Mouse (Mus musculus): ENCODE data around the gene Oas1d. TPM values are rescaled to one million over a fixed set of nuclear protein-coding genes. Genes with fewer than 3 reads are reported as not detected.
"Not testable (repeated sequence)": the region's sequence is repeated elsewhere in the genome, so short reads cannot be mapped to it uniquely, and the experiment has no call there.

Oas1d gene
- 0.18 and 0.25 TPM in 2 replicates for polyA plus RNA-seq (2015; fragmentation: Nextera tagmentation; extraction: Ambion mirVana)

DNA sequence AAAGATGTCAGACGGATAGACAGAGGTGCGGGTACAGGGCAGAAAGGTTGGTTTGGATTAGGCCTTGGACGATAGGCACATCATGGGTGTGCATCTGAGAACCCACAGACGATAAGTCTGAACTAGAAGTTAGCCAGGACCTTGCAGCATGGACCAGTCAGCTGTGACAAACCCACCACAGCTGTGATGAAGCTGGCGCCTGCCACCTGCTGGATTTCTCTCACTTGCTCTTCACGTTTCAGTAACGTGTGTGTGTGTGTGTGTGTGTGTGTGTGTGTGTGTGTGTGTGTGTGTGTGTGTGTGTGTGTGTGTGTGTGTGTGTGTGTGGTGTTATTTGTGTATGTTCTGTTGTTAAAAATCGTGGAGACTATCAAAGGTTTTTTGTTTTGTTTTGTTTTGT lies at the start of gene Oas1d:
Oas1d (plus strand) TSS at position 333 of the 400 bp plus-strand sequence.
- H3K4me1 ChIP-seq (replicated peaks; ENCODE audit: control insufficient read depth, insufficient read depth, low read length); H3K27ac ChIP-seq (ENCODE audit: low read depth, low read length); H3K4me2 ChIP-seq (replicated peaks; ENCODE audit: low read depth); H3K9ac ChIP-seq (ENCODE audit: low read depth, low read length); H3K27me3 ChIP-seq (replicated peaks; ENCODE audit: control insufficient read depth, insufficient read depth, low read length); H3K4me3 ChIP-seq (ENCODE audit: low read depth, low read length); H3K9me3 ChIP-seq (ENCODE audit: control insufficient read depth); ATAC-seq; H3K36me3 ChIP-seq (ENCODE audit: control insufficient read depth, insufficient read depth): not testable (repeated sequence)
- WGBS, result 42% methylated on average over 8 of the region's 8 CpGs

DNA sequence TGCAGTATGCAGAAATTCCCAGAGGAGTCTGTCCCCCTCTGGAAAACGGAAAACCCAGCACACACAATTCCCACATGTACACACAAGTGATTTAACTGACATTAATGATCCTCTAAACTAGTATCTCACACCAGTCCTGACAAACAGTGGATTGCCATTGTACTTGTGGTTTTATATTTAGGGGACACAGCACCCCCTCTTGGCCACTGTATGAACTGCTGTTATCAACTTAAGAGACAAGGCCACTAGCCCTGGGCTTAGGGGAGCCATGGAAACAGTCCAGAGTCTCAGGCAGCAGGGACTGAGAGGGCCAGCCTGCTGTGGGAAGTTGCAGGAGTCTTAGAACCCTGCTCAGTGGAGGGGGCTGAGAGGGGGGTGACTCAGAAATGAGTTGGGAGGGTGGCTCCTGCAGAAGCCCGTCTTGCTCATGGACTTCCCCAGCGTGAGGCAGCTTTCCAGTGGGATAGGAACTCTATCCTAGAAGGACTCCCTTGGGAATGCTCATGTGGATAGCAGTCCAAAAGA lies 48.9 kb upstream of the Oas1d start:
- no peak for ATAC-seq

DNA sequence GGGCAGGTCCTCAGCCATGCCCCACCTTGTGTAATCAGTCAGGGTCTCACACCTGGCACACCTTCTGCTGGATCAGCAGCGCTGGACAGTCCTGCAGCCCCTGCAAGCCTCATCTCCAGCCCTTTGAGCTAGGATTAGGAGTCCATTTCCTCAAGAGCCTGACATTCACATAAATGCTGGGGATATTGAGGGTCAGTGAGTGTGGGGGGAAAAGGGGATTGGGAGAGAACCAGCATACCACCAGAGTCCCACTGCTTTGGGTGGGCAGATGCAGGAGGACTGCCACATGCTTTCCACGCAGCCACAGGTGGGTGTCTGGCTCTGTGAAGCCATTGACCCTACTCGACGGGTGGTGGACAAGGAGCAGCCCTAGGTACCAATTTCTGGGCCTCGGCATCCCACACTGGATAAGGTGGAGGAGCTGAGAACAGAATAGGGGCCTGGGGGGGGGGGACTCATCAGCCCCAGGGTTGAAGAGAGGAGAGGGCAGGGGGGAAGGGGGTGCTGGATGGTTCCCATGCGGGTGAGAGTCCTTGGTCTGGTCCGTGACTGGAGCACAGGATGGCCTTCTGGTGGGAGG lies 44.8 kb upstream of the Oas1d start:
- H3K27ac ChIP-seq (ENCODE audit: low read depth, low read length), result no peak overlapping the region
- H3K9ac ChIP-seq (ENCODE audit: low read depth, low read length), result no peak overlapping the region
- no peaks in the 10 kb centered on the region for H3K9me3 ChIP-seq (ENCODE audit: control insufficient read depth)
- no peaks in the 10 kb centered on the region for H3K4me1 ChIP-seq (replicated peaks; ENCODE audit: control insufficient read depth, insufficient read depth, low read length)
- WGBS, result 83% methylated on average over 7 of the region's 7 CpGs
- no peak overlapping the region for H3K4me3 ChIP-seq (ENCODE audit: low read depth, low read length)
- H3K27me3 ChIP-seq (replicated peaks; ENCODE audit: control insufficient read depth, insufficient read depth, low read length), result no peaks in the 10 kb centered on the region
- H3K4me2 ChIP-seq (replicated peaks; ENCODE audit: low read depth), result no peak overlapping the region
- no peaks in the 10 kb centered on the region for H3K36me3 ChIP-seq (ENCODE audit: control insufficient read depth, insufficient read depth)
- TF ChIP-seq CTCF (IDR thresholded peaks at IDR 0.05; ENCODE audit: low read depth), result no peak
- ATAC-seq, result no peak

More for the DNA sequence above, 48.9 kb upstream of the Oas1d start:
- Histone ChIP-seq H3K9me3 (ENCODE audit: control insufficient read depth) (no peaks in the 10 kb centered on the region), H3K36me3 (ENCODE audit: control insufficient read depth, insufficient read depth) (no peaks in the 10 kb centered on the region), H3K4me3 (ENCODE audit: low read depth, low read length) (no peak overlapping the region), H3K4me1 (replicated peaks; ENCODE audit: control insufficient read depth, insufficient read depth, low read length) (no peaks in the 10 kb centered on the region), H3K27me3 (replicated peaks; ENCODE audit: control insufficient read depth, insufficient read depth, low read length) (no peaks in the 10 kb centered on the region), H3K4me2 (replicated peaks; ENCODE audit: low read depth) (no peak overlapping the region), H3K9ac (ENCODE audit: low read depth, low read length) (no peak overlapping the region), H3K27ac (ENCODE audit: low read depth, low read length) (no peak overlapping the region)
- WGBS, result 69% methylated on average over 3 of the region's 3 CpGs
- TF ChIP-seq CTCF (IDR thresholded peaks at IDR 0.05; ENCODE audit: low read depth), result peak; percentile 72

DNA sequence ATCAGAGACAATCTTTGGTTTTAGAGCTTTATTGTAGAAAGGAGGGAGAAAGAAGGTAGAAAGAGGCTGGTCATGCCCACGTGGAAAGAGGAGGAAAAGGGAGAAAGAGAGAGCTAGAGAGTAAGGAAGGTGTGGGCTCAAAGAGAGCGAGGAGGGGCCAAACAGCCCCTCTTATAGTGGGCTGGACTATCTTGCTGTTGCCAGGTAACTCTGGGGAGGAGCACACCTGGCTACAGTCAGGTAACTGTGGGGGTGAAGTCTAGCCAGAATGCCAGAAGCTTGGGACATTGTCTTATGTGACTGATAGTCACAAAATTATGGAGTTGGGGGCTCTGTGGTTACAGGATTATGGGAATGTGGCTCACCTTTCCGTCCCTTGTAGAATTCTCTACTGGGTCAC lies 44.3 kb upstream of the Oas1d start:
- ATAC-seq, result no peak
- H3K4me1 ChIP-seq (replicated peaks; ENCODE audit: control insufficient read depth, insufficient read depth, low read length), result no peaks in the 10 kb centered on the region
- H3K4me2 ChIP-seq (replicated peaks; ENCODE audit: low read depth), result no peak overlapping the region
- no peaks in the 10 kb centered on the region for H3K27me3 ChIP-seq (replicated peaks; ENCODE audit: control insufficient read depth, insufficient read depth, low read length)
- TF ChIP-seq CTCF (IDR thresholded peaks at IDR 0.05; ENCODE audit: low read depth), result no peak
- no peak overlapping the region for H3K27ac ChIP-seq (ENCODE audit: low read depth, low read length)
- no peaks in the 10 kb centered on the region for H3K36me3 ChIP-seq (ENCODE audit: control insufficient read depth, insufficient read depth)
- no peak overlapping the region for H3K9ac ChIP-seq (ENCODE audit: low read depth, low read length)
- H3K9me3 ChIP-seq (ENCODE audit: control insufficient read depth), result no peaks in the 10 kb centered on the region
- WGBS, result 53% methylated on average over 3 of the region's 3 CpGs
- H3K4me3 ChIP-seq (ENCODE audit: low read depth, low read length), result no peak overlapping the region

DNA sequence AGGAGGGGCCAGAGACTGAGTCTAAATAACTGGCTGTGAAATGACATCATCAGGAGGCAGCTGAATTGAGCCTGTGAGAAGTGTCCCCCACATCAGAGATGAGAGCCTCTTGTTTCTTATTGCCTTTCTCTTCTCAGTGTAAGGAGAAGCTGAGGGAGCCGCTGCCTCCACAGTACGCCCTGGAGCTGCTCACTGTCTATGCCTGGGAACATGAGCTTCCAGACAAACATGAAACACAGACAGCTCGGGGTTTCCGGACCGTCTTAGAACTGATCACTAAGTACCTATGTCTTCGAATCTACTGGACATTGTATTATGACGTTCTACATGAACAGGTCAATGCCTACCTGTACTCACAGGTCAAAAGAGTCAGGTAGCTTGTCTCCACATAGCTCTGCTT lies 43.6 kb upstream of the Oas1d start:
- Histone ChIP-seq H3K9ac (ENCODE audit: low read depth, low read length) (no peak overlapping the region), H3K4me1 (replicated peaks; ENCODE audit: control insufficient read depth, insufficient read depth, low read length) (no peaks in the 10 kb centered on the region), H3K27me3 (replicated peaks; ENCODE audit: control insufficient read depth, insufficient read depth, low read length) (no peaks in the 10 kb centered on the region), H3K4me3 (ENCODE audit: low read depth, low read length) (no peak overlapping the region), H3K9me3 (ENCODE audit: control insufficient read depth) (no peaks in the 10 kb centered on the region), H3K4me2 (replicated peaks; ENCODE audit: low read depth) (no peak overlapping the region), H3K27ac (ENCODE audit: low read depth, low read length) (no peak overlapping the region), H3K36me3 (ENCODE audit: control insufficient read depth, insufficient read depth) (no peaks in the 10 kb centered on the region)
- WGBS, result 78% methylated on average over 7 of the region's 7 CpGs
- ATAC-seq, result no peak
- TF ChIP-seq CTCF (IDR thresholded peaks at IDR 0.05; ENCODE audit: low read depth), result no peak

DNA sequence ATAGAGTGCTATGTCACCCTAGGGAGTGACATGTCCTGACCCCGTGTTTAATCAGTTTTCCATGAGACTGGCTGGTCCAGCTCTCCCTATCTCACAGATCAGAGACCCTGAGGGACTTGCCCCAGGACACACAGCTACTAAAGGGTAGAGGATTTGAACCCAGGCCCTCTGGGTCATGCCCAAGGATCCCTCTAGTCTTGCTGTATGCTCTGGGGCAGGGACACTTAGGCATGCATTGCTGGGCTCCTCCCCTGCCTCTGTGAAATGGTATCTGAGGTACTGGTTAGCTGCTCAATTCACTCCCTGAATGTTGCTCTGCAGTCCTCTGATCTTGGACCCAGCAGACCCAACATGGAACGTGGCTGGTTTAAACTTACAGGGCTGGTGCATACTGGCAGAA lies 42.9 kb upstream of the Oas1d start:
- H3K4me2 ChIP-seq (replicated peaks; ENCODE audit: low read depth), result no peak overlapping the region
- no peak for ATAC-seq
- no peaks in the 10 kb centered on the region for H3K27me3 ChIP-seq (replicated peaks; ENCODE audit: control insufficient read depth, insufficient read depth, low read length)
- H3K27ac ChIP-seq (ENCODE audit: low read depth, low read length), result no peak overlapping the region
- no peaks in the 10 kb centered on the region for H3K4me1 ChIP-seq (replicated peaks; ENCODE audit: control insufficient read depth, insufficient read depth, low read length)
- no peaks in the 10 kb centered on the region for H3K36me3 ChIP-seq (ENCODE audit: control insufficient read depth, insufficient read depth)
- TF ChIP-seq CTCF (IDR thresholded peaks at IDR 0.05; ENCODE audit: low read depth), result no peak
- 43% methylated on average over 2 of the region's 2 CpGs for WGBS
- H3K9me3 ChIP-seq (ENCODE audit: control insufficient read depth), result no peaks in the 10 kb centered on the region
- no peak overlapping the region for H3K9ac ChIP-seq (ENCODE audit: low read depth, low read length)
- H3K4me3 ChIP-seq (ENCODE audit: low read depth, low read length), result no peak overlapping the region

DNA sequence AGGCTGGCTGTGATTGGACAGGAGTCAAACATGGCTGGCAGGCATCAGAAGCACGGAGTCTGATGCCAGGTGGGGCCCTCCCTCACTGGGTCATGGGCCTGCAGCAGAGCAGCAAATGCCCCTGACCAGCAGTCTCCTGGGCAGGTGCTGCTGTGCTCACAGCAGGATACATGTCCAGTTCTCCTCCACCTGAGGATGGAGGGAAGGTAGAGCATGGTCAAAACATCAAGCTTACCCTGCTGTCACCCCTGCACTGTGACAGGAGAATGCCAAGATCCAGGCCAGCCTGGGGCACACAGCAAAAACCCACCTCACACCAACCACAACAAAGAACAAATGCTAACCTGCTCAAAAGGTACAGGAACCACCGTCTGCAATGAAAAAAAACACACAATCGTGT lies 37.5 kb upstream of the Oas1d start:
- H3K27me3 ChIP-seq (replicated peaks; ENCODE audit: control insufficient read depth, insufficient read depth, low read length); H3K4me2 ChIP-seq (replicated peaks; ENCODE audit: low read depth); H3K27ac ChIP-seq (ENCODE audit: low read depth, low read length); H3K9me3 ChIP-seq (ENCODE audit: control insufficient read depth); H3K4me1 ChIP-seq (replicated peaks; ENCODE audit: control insufficient read depth, insufficient read depth, low read length); ATAC-seq; H3K4me3 ChIP-seq (ENCODE audit: low read depth, low read length); H3K36me3 ChIP-seq (ENCODE audit: control insufficient read depth, insufficient read depth); H3K9ac ChIP-seq (ENCODE audit: low read depth, low read length): not testable (repeated sequence)
- WGBS, result 59% methylated on average over 2 of the region's 3 CpGs

DNA sequence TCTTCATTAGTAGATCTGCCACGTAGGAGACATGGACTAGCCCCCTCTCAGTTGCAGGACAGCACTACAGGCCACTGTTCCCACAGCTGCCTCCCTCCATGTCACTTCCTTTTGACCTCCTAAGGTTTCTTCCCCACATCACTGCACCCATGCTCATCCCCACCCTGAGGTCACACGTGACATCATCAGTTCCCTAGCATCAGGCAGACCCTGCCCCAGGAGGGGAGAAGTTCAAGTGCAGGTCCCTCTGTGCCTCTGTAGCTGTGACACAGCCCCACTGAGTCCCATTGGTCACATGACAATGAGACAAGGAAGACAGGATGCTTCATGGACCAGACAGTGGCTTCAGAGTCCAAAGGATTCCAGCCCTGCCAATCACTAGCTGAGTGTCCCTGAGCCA lies 36.9 kb upstream of the Oas1d start:
- not testable (repeated sequence) for H3K9ac ChIP-seq (ENCODE audit: low read depth, low read length); H3K27ac ChIP-seq (ENCODE audit: low read depth, low read length); H3K36me3 ChIP-seq (ENCODE audit: control insufficient read depth, insufficient read depth); H3K4me1 ChIP-seq (replicated peaks; ENCODE audit: control insufficient read depth, insufficient read depth, low read length); H3K4me3 ChIP-seq (ENCODE audit: low read depth, low read length); H3K4me2 ChIP-seq (replicated peaks; ENCODE audit: low read depth); H3K27me3 ChIP-seq (replicated peaks; ENCODE audit: control insufficient read depth, insufficient read depth, low read length); ATAC-seq; H3K9me3 ChIP-seq (ENCODE audit: control insufficient read depth)
- 72% methylated on average over 2 of the region's 2 CpGs for WGBS

DNA sequence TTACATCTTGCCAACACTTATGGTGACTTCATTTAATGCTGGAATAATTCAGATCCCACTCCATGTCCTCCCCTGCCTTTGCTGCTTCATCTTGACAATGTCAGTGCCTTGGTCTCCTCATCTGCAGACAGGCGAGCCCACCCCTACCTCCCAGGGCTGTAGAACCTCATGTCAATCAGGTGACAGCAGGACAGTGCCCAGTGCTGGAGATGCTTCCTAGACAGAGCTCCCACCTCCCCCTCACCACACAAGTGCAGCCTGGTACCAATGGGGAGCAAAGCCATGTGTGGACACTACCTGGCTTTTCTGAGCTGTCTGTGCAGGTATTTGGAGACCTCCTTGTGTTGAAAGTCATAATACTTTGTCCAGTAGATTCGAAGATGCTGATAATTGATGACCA lies 35.5 kb upstream of the Oas1d start:
- H3K9ac ChIP-seq (ENCODE audit: low read depth, low read length); H3K4me3 ChIP-seq (ENCODE audit: low read depth, low read length); H3K27ac ChIP-seq (ENCODE audit: low read depth, low read length); H3K4me1 ChIP-seq (replicated peaks; ENCODE audit: control insufficient read depth, insufficient read depth, low read length); ATAC-seq; H3K9me3 ChIP-seq (ENCODE audit: control insufficient read depth); H3K4me2 ChIP-seq (replicated peaks; ENCODE audit: low read depth); H3K36me3 ChIP-seq (ENCODE audit: control insufficient read depth, insufficient read depth); H3K27me3 ChIP-seq (replicated peaks; ENCODE audit: control insufficient read depth, insufficient read depth, low read length): not testable (repeated sequence)
- WGBS, result 62% methylated on average over 2 of the region's 2 CpGs

All from intestine, postnatal 0 days (tissue).